Mouse (Mus musculus): Measurements from ENCODE around the gene Rfx4. TPM values are rescaled to one million over a fixed set of nuclear protein-coding genes. Genes with fewer than 3 reads are reported as not detected.

The Rfx4 gene
- polyA plus RNA-seq, 1 experiment from 2014 or later: 1.9 TPM

GRCm38 (mm10) chr10:84759511-84760117, 3.8 kb downstream of the Rfx4 start:
- Histone ChIP-seq H3K27ac (no peak overlapping the region), H3K9me3 (no peaks in the 10 kb centered on the region), H3K4me2 (replicated peaks) (peak overlapping the region; percentile 73), H3K4me3 (peak overlapping the region; percentile 40), H3K36me3 (no peaks in the 10 kb centered on the region), H3K27me3 (peaks cover 74% of the 10 kb centered on the region), H3K9ac (no peak overlapping the region; the same call in 1 of the 2 replicates), H3K4me1 (peaks cover 36% of the 10 kb centered on the region)
- WGBS: 5% methylated on average over 16 of the region's 16 CpGs
- no peak for ATAC-seq (ENCODE audit: insufficient number of reproducible peaks, insufficient read depth, low FRiP score, low TSS enrichment)

- Histone ChIP-seq H3K9ac (peak overlapping the region; percentile 42; the same call in 1 of the 2 replicates), H3K27ac (no peak overlapping the region), H3K4me1 (peaks cover 30% of the 10 kb centered on the region), H3K27me3 (peaks cover 66% of the 10 kb centered on the region), H3K4me2 (replicated peaks) (peak overlapping the region; percentile 73), H3K36me3 (no peaks in the 10 kb centered on the region), H3K4me3 (peak overlapping the region; percentile 40), H3K9me3 (no peaks in the 10 kb centered on the region)
- 4% methylated on average over 45 of the region's 46 CpGs for WGBS
- peak; percentile 39; the same call in 1 of the 2 replicates for ATAC-seq (ENCODE audit: insufficient number of reproducible peaks, insufficient read depth, low FRiP score, low TSS enrichment)
These were observed 4.6 kb downstream of the Rfx4 start for GRCm38 (mm10) chr10:84760118-84761111.

GRCm38 (mm10) chr10:84768766-84769165, 12.9 kb downstream of the Rfx4 start:
- Histone ChIP-seq H3K27ac (no peak overlapping the region), H3K9ac (no peak overlapping the region), H3K9me3 (no peaks in the 10 kb centered on the region), H3K4me1 (0 out of 2 replicates have a peak, but pooled peaks cover 3% of the 10 kb centered on the region), H3K36me3 (no peaks in the 10 kb centered on the region), H3K4me3 (no peak overlapping the region), H3K27me3 (peaks cover 4% of the 10 kb centered on the region; the same call in 1 of the 2 replicates), H3K4me2 (replicated peaks) (no peak overlapping the region)
- 74% methylated on average over 10 of the region's 10 CpGs for WGBS
- no peak for ATAC-seq (ENCODE audit: insufficient number of reproducible peaks, insufficient read depth, low FRiP score, low TSS enrichment)

GRCm38 (mm10) chr10:84772380-84773130, 16.7 kb downstream of the Rfx4 start:
- Histone ChIP-seq H3K9ac (no peak overlapping the region), H3K9me3 (no peaks in the 10 kb centered on the region), H3K27me3 (no peaks in the 10 kb centered on the region), H3K4me3 (no peak overlapping the region), H3K4me2 (replicated peaks) (no peak overlapping the region), H3K4me1 (0 out of 2 replicates have a peak, but pooled peaks cover 3% of the 10 kb centered on the region), H3K27ac (no peak overlapping the region), H3K36me3 (no peaks in the 10 kb centered on the region)
- WGBS: 89% methylated on average over 4 of the region's 4 CpGs
- ATAC-seq (ENCODE audit: insufficient number of reproducible peaks, insufficient read depth, low FRiP score, low TSS enrichment): no peak

- H3K27me3 ChIP-seq: no peaks in the 10 kb centered on the region
- H3K4me2 ChIP-seq (replicated peaks): no peak overlapping the region
- H3K9ac ChIP-seq: no peak overlapping the region
- no peaks in the 10 kb centered on the region for H3K9me3 ChIP-seq
- 87% methylated on average over 4 of the region's 4 CpGs for WGBS
- H3K36me3 ChIP-seq: no peaks in the 10 kb centered on the region
- no peak overlapping the region for H3K4me3 ChIP-seq
- no peak for ATAC-seq (ENCODE audit: insufficient number of reproducible peaks, insufficient read depth, low FRiP score, low TSS enrichment)
- H3K27ac ChIP-seq: no peak overlapping the region
- H3K4me1 ChIP-seq: 0 out of 2 replicates have a peak, but pooled peaks cover 3% of the 10 kb centered on the region
These were observed 18.0 kb downstream of the Rfx4 start for GRCm38 (mm10) chr10:84773889-84774288.

GRCm38 (mm10) chr10:84774573-84774972, 18.7 kb downstream of the Rfx4 start:
- no peak overlapping the region for H3K9ac ChIP-seq
- WGBS: 83% methylated on average over 12 of the region's 12 CpGs
- no peaks in the 10 kb centered on the region for H3K9me3 ChIP-seq
- H3K27ac ChIP-seq: no peak overlapping the region
- H3K4me2 ChIP-seq (replicated peaks): no peak overlapping the region
- no peak for ATAC-seq (ENCODE audit: insufficient number of reproducible peaks, insufficient read depth, low FRiP score, low TSS enrichment)
- H3K27me3 ChIP-seq: no peaks in the 10 kb centered on the region
- no peak overlapping the region for H3K4me3 ChIP-seq
- H3K4me1 ChIP-seq: 0 out of 2 replicates have a peak, but pooled peaks cover 3% of the 10 kb centered on the region
- H3K36me3 ChIP-seq: no peaks in the 10 kb centered on the region

- 0 out of 2 replicates have a peak, but pooled peaks cover 3% of the 10 kb centered on the region for H3K4me1 ChIP-seq
- no peak overlapping the region for H3K27ac ChIP-seq
- H3K9me3 ChIP-seq: no peaks in the 10 kb centered on the region
- 72% methylated on average over 5 of the region's 5 CpGs for WGBS
- no peak overlapping the region for H3K4me3 ChIP-seq
- no peaks in the 10 kb centered on the region for H3K27me3 ChIP-seq
- H3K4me2 ChIP-seq (replicated peaks): no peak overlapping the region
- H3K9ac ChIP-seq: no peak overlapping the region
- H3K36me3 ChIP-seq: no peaks in the 10 kb centered on the region
- no peak for ATAC-seq (ENCODE audit: insufficient number of reproducible peaks, insufficient read depth, low FRiP score, low TSS enrichment)
These were observed 21.2 kb downstream of the Rfx4 start for GRCm38 (mm10) chr10:84777109-84777508.

- no peak overlapping the region for H3K4me2 ChIP-seq (replicated peaks)
These were observed 22.1 kb downstream of the Rfx4 start for GRCm38 (mm10) chr10:84777974-84778373.

GRCm38 (mm10) chr10:84780828-84781227, 25.0 kb downstream of the Rfx4 start:
- Histone ChIP-seq H3K4me3 (no peak overlapping the region), H3K27me3 (no peaks in the 10 kb centered on the region), H3K9ac (no peak overlapping the region), H3K27ac (no peak overlapping the region), H3K4me1 (no peaks in the 10 kb centered on the region), H3K9me3 (no peaks in the 10 kb centered on the region), H3K36me3 (no peaks in the 10 kb centered on the region), H3K4me2 (replicated peaks) (no peak overlapping the region)
- 79% methylated on average over 4 of the region's 4 CpGs for WGBS
- ATAC-seq (ENCODE audit: insufficient number of reproducible peaks, insufficient read depth, low FRiP score, low TSS enrichment): no peak

More at GRCm38 (mm10) chr10:84777974-84778373, 22.1 kb downstream of the Rfx4 start:
- H3K9me3 ChIP-seq: no peaks in the 10 kb centered on the region
- H3K36me3 ChIP-seq: no peaks in the 10 kb centered on the region
- 58% methylated on average over 7 of the region's 7 CpGs for WGBS
- no peak for ATAC-seq (ENCODE audit: insufficient number of reproducible peaks, insufficient read depth, low FRiP score, low TSS enrichment)
- no peaks in the 10 kb centered on the region for H3K4me1 ChIP-seq
- no peaks in the 10 kb centered on the region for H3K27me3 ChIP-seq
- no peak overlapping the region for H3K4me3 ChIP-seq
- H3K27ac ChIP-seq: no peak overlapping the region
- H3K9ac ChIP-seq: no peak overlapping the region

GRCm38 (mm10) chr10:84785339-84785738, 29.5 kb downstream of the Rfx4 start:
- Histone ChIP-seq H3K27me3 (no peaks in the 10 kb centered on the region), H3K4me2 (replicated peaks) (no peak overlapping the region), H3K4me1 (no peaks in the 10 kb centered on the region), H3K9me3 (no peaks in the 10 kb centered on the region), H3K9ac (no peak overlapping the region), H3K36me3 (no peaks in the 10 kb centered on the region), H3K4me3 (no peak overlapping the region), H3K27ac (no peak overlapping the region)
- 77% methylated on average over 4 of the region's 4 CpGs for WGBS
- ATAC-seq (ENCODE audit: insufficient number of reproducible peaks, insufficient read depth, low FRiP score, low TSS enrichment): no peak

- no peak for ATAC-seq (ENCODE audit: insufficient number of reproducible peaks, insufficient read depth, low FRiP score, low TSS enrichment)
- 84% methylated on average over 8 of the region's 8 CpGs for WGBS
- H3K4me3 ChIP-seq: no peak overlapping the region
These were observed 34.5 kb downstream of the Rfx4 start for GRCm38 (mm10) chr10:84790323-84790722.

More at GRCm38 (mm10) chr10:84790323-84790722, 34.5 kb downstream of the Rfx4 start:
- H3K36me3 ChIP-seq: no peaks in the 10 kb centered on the region
- no peak overlapping the region for H3K9ac ChIP-seq
- no peak overlapping the region for H3K4me2 ChIP-seq (replicated peaks)
- H3K4me1 ChIP-seq: no peaks in the 10 kb centered on the region
- H3K27ac ChIP-seq: no peak overlapping the region
- H3K9me3 ChIP-seq: no peaks in the 10 kb centered on the region
- no peaks in the 10 kb centered on the region for H3K27me3 ChIP-seq
